Mouse (Mus musculus) spleen, postnatal 36 days (tissue): ENCODE data around the gene Fam20b.

ENCODE experiments used
- DNase-seq, 2 experiments: peaks; one replicate each; pipeline ENCODE4 v3.0.0; 2022; ENCODE audit warnings: low spot score in 2 of 2, mixed read lengths in 1 of 2

Fam20b gene

DNA sequence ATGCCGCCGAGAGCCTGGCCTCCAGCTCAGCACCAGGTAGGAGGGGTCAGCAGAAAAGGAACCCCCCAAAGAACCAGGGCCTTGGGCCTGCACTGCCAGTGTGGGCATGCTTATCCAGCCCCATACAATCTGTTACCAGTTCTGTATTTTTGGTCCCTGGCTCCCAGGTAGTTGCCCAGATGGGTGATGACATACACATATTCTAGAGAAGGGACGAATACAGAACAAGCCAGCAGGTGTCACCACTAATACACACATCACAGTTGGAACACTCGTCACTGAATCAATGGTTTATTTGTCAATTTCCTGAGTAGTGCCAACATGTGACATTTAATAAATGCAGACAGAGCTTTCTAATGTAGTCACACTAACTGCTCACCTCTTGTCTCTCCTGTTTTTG, 78.3 kb downstream of the Fam20b start:
- DNase-seq: no peak

DNA sequence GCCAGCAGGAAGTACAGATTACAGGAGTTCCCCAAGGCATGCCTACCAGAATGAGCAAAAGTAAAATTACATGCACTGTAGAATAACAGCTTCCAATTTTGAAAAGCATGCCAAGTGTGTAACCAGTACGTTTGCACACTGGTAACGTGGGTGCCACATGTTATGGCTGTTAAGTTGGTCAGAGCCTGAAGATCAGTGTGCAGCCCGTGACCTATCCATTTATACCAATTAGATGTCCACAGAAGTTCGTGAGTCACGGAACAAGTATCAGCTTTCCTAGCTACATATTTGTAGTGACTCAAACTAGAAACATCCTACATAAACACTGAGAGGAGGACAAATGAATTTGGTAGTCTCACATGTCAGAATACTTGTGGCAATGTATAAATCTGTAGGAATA, 79.4 kb downstream of the Fam20b start:
- no peak for DNase-seq

DNA sequence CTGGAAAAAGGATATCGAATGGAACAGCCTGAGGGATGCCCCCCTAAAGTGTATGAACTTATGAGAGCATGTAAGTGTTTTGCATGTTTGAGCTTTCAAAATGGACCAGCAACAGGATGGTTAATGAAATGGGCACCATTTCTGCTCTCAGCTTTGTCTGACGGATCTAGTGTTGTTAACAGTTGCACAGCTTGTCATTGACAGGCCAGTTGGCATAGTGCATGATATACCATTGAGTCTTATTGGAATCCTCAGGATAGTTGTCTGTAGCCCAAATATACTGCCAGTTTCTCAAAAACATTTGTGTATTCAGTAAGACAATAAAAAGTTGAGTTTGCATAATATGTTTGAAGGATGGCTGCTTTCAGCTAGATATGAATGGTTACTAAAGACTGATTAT, 83.7 kb downstream of the Fam20b start:
- DNase-seq: no peak

DNA sequence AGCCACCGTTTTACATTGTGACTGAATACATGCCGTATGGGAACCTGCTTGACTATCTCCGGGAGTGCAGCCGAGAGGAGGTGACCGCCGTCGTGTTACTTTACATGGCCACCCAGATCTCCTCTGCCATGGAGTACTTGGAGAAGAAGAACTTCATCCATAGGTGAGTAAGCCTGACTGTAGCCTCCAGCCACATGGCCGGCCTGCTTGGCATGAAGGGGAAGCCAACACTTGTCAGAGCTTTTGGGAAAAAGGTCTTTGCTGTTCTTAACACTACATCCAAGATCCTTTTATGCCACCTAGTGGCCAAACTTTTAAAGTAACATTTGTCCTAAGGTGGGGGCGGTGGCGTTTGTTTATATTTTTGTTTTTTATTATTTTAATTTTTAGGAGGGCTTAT, 85.8 kb downstream of the Fam20b start:
- peak in 1 of 2 experiments; percentile 37 for DNase-seq

DNA sequence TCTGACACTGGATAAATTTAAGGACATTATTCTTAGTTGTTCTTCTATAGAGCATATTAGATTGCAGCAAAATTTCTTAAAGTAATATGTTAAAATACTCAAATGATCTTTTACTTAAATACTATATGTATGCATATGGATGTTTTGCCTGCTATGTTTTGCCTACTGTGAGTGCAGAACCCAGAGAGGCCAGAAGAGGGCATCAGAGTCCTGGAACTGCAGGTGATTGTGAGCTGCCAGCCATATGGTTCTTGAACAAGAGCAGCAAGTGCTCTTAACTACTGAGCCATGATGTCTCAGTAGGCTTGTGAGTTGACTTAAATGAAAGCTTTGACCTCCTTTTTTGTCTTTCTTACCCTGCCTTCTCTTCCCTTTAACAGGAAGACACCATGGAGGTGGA, 87.9 kb downstream of the Fam20b start:
- DNase-seq: no peak

DNA sequence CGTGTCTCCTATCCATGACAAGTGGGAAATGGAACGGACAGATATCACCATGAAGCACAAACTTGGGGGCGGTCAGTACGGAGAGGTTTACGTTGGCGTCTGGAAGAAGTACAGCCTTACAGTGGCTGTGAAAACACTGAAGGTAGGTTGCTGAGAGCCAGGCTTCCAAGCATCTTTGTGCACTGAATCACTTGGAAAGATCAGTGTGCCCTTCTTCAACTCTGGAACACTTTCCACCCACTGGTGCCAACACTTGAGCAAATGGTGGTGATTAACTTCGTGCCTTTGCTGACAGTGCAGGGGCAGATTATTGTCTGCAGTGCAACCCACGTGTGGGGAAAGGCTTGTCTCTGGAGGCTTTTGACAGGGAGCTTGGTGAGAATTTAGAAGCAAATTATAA, 88.9 kb downstream of the Fam20b start:
- DNase-seq: no peak
